Mouse (Mus musculus) hindbrain, embryonic 10.5 days (tissue): ENCODE data around the gene Tprg. TPM values are rescaled to one million over a fixed set of nuclear protein-coding genes. Genes with fewer than 3 reads are reported as not detected.

Experiments
- DNase-seq: peaks from one replicate; pipeline ENCODE4 v3.0.0-alpha.2; 2017; ENCODE audit warnings: low spot score
- H3K27ac ChIP-seq: fragments of 300-500 bp; sonication (generic); 2 replicates; pipeline ENCODE4 v1.5.1; 2016; ENCODE audit warnings: mild to moderate bottlenecking, moderate library complexity
- H3K27me3 ChIP-seq: fragments of 300-500 bp; sonication (generic); 2 replicates; pipeline ENCODE4 v1.6.1; 2016; ENCODE audit warnings: mild to moderate bottlenecking; ENCODE audit not compliant: poor library complexity, insufficient read depth, severe bottlenecking
- H3K36me3 ChIP-seq: fragments of 300-500 bp; sonication (generic); 2 replicates; pipeline ENCODE4 v1.6.1; 2016; ENCODE audit warnings: mild to moderate bottlenecking, moderate library complexity
- H3K4me1 ChIP-seq: fragments of 300-500 bp; sonication (generic); replicated peaks from 2 replicates; pipeline ENCODE4 v1.6.1; 2016; ENCODE audit warnings: mild to moderate bottlenecking
- H3K4me3 ChIP-seq: fragments of 300-500 bp; sonication (generic); 2 replicates; pipeline ENCODE4 v1.5.1; 2016; ENCODE audit warnings: mild to moderate bottlenecking, moderate library complexity
- H3K9me3 ChIP-seq: fragments of 300-500 bp; sonication (generic); 2 replicates; pipeline ENCODE4 v1.6.1; 2016; ENCODE audit warnings: mild to moderate bottlenecking, moderate library complexity
- WGBS: fragments of 180-500 bp; shearing (Covaris S2); methylation state at CpG from one replicate; pipeline ENCODE4 v1.1.7; 2016; 5-methylcytosine and 5-hydroxymethylcytosine counted together
- polyA plus RNA-seq: library from polyadenylated mRNA; unstranded; fragments of >200 nt; fragmentation: Nextera tagmentation; extraction: Ambion mirVana; gene quantifications from 2 replicates; pipeline ENCODE4 v1.2.1, GENCODE M21; 2016

Gene Tprg
- polyA plus RNA-seq, 1 experiment from 2014 or later, result not detected

DNA sequence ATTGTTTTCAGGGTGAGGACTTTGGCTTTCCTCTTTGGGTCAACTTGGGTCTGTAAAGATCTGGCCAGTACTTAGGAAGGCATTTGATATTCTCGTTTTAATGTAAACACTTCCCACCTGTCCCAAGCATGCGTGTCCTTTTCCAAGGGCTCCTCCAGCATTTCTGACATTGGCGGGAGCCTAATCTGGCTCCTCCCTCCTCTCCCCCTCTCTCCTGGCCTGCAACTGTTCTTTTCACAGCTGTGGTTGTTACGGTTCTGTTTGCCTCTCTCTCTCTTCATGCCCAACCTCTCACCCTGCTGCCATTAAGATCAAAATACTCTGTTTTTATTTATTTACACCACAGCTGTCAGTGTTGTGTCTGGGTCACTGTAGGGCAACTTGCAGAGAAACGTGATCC is 182.0 kb downstream of the Tprg start:
- H3K9me3 ChIP-seq, result no peaks in the 10 kb centered on the region
- no peaks in the 10 kb centered on the region for H3K27me3 ChIP-seq
- WGBS, result 69% methylated on average over 5 of the region's 5 CpGs
- 0 out of 2 replicates have a peak, but pooled peaks cover 5% of the 10 kb centered on the region for H3K4me1 ChIP-seq
- no peak overlapping the region for H3K27ac ChIP-seq
- H3K4me3 ChIP-seq, result no peak overlapping the region
- no peak for DNase-seq
- no peaks in the 10 kb centered on the region for H3K36me3 ChIP-seq
